Mouse (Mus musculus) erythroid progenitor cell, adult 5-6 weeks (primary cell): Measurements from ENCODE around the gene Cd63. TPM values are rescaled to one million over a fixed set of nuclear protein-coding genes. Genes with fewer than 3 reads are reported as not detected.

Experiments used
- ATAC-seq: replicated peaks from 2 replicates; pipeline ENCODE4 v1.8.0; 2016; ENCODE audit warnings: moderate number of reproducible peaks, mild to moderate bottlenecking, moderate TSS enrichment, inconsistent platforms; ENCODE audit not compliant: poor library complexity, low FRiP score, severe bottlenecking
- total RNA-seq, 2 experiments: library from RNA; stranded (forward) in 1 of 2; stranded (reverse) in 1 of 2; fragments of 150-400 nt in 1 of 2; fragments of 186-747, 209-891 nt in 1 of 2; gene quantifications; 2 replicates each; pipeline versions ENCODE4 v1.2.3 to v1.2.4; 2015 to 2017; ENCODE audit warnings: low replicate concordance in 2 of 2

Cd63 gene
- total RNA-seq, 2 experiments from 2014 or later = 28.4 to 57.4 TPM

GRCm38 (mm10) chr10:128922822-128923012, 21.9 kb downstream of the Cd63 start, which contains the start of gene Rdh5:
TSS of gene Rdh5 (minus strand) at chr10:128922888.
- ATAC-seq = no peak

- peak; percentile 99 for ATAC-seq
These were observed 22.4 kb downstream of the Cd63 start for GRCm38 (mm10) chr10:128923013-128923691.

- 0 out of 2 replicates have a peak, but pooled peaks have one; percentile 13 for ATAC-seq
These were observed 23.1 kb downstream of the Cd63 start, which contains the start of gene Bloc1s1 for GRCm38 (mm10) chr10:128923935-128924334. TSS of gene Bloc1s1 (minus strand) at chr10:128924035.

GRCm38 (mm10) chr10:128928356-128928755, 27.6 kb downstream of the Cd63 start:
- ATAC-seq = no peak

GRCm38 (mm10) chr10:128929638-128930378, 29.0 kb downstream of the Cd63 start:
- ATAC-seq = no peak

- ATAC-seq = no peak
These were observed 30.7 kb downstream of the Cd63 start for GRCm38 (mm10) chr10:128931441-128931840.

- no peak for ATAC-seq
These were observed 32.8 kb downstream of the Cd63 start, which contains the start of gene Itga7 for GRCm38 (mm10) chr10:128933574-128933973. TSS of gene Itga7 (plus strand) at chr10:128933818.

- ATAC-seq = no peak
These were observed 33.4 kb downstream of the Cd63 start for GRCm38 (mm10) chr10:128933976-128934721.

GRCm38 (mm10) chr10:128934997-128935787, 34.4 kb downstream of the Cd63 start:
- no peak for ATAC-seq

GRCm38 (mm10) chr10:128935826-128936440, 35.1 kb downstream of the Cd63 start:
- no peak for ATAC-seq

- ATAC-seq = no peak
These were observed 37.1 kb downstream of the Cd63 start for GRCm38 (mm10) chr10:128937756-128938390.

- no peak for ATAC-seq
These were observed 37.7 kb downstream of the Cd63 start for GRCm38 (mm10) chr10:128938457-128938856.

GRCm38 (mm10) chr10:128938974-128939373, 38.2 kb downstream of the Cd63 start:
- ATAC-seq = no peak

GRCm38 (mm10) chr10:128940475-128941061, 39.8 kb downstream of the Cd63 start:
- no peak for ATAC-seq

GRCm38 (mm10) chr10:128945675-128946074, 44.9 kb downstream of the Cd63 start:
- ATAC-seq = no peak

GRCm38 (mm10) chr10:128947496-128947895, 46.7 kb downstream of the Cd63 start:
- ATAC-seq = no peak

- ATAC-seq = no peak
These were observed 49.6 kb downstream of the Cd63 start for GRCm38 (mm10) chr10:128950208-128950887.

GRCm38 (mm10) chr10:128958340-128958739, 57.6 kb downstream of the Cd63 start:
- no peak for ATAC-seq
